Mouse (Mus musculus) kidney, adult 8-10 months (tissue): ENCODE results near the gene Pip5k1b.

ENCODE experiments used
- DNase-seq, 2 experiments: peaks; one replicate each; pipeline ENCODE4 v3.0.0; 2022

The Pip5k1b gene

DNA sequence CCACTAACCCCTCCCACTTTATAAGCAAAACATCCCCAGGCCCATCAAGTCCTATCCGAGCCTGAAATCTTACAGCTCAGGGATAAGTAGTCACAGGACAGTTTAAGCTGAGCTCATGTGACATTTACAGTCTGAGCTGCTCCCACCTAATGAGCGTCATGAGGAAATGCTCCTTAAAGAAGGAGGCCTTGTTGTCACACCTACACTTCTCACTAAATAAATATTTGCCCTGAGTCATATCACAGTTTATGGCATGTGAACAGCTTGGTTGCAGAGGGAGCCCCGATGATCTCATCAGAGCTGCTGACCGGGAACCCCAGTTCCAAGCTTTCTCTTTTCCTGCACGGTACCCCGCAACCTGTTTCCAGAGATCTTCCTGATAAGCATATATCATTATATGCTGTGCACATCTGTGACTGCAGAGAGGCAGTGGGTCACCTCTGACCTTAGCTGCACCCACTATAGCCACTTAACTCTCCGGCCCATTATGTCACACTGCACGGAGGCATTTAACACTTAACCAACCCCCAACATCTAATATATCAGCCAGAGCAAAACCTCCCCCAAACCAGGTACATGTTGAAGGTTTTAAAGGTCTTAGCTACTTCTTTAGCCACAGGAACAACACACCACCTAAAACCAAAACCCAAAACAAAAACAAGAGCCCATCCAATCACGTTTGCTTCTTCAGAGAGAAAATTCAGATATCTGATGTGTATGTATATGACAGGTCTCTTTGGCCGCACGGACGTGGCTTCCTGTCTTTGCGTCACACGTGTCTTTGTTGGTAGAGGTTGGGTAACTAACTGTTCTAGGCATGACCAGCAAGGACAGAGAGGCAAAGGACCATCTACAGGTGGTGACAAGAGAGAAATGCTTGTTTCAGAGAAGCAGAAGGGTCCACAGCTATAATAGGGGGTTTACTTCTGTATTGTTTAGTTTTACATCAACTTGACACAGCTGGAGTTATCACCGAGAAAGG lies 40.7 kb downstream of the Pip5k1b start:
- DNase-seq, result no peak

DNA sequence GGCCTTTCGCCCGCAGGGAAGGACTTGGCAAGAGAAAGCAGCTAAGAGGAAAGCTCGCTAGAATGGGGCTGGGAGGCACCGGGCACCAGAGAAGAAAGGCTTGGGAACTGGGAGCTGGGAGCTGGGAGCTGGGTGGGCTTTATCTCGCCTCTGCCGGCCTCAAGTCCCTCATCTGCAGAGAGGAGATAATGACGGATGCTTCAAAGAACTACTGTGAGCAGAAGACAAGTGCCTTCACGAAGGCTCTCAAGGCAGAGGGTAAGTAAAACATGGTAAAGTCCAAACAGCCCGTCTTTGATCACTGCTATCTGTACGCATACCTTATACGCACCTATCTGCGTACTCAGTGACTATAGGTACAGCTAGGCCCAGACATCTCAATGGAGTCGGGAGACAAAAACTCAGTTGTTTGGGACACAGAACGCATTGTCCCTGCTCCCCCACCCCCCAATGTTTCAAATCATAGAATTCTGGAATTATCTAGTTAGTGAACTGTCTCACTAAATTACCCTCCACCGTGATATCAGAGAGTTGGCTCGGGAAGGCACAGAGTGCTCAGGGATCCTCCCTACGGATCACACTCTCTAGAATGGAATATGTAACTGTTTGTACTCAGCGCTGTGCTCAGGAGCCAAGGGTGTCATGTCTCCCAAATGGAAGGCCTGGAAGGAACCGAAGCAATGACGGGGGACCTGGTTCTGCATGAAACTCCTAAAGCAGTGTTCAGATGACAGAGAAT lies 42.4 kb downstream of the Pip5k1b start:
- DNase-seq, result no peak

DNA sequence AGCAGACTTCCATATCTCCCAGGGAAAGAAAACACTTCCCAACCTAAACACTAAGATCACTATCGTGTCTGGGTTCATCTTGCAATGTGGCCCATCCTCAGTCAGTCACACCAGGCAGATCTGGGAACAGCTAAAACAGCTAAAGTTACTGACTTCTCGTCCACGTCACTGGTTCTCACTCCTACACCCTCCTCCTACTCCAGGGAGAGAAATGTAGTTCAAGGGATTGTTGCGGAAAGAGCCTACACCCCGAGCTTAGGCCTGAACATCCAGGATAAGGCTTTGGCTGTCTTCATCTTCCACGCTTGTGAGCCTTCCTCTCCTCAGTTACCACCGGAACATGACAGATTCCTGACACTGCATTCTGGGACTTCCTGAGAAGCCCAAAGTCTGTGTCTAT lies 43.7 kb downstream of the Pip5k1b start:
- no peak for DNase-seq

DNA sequence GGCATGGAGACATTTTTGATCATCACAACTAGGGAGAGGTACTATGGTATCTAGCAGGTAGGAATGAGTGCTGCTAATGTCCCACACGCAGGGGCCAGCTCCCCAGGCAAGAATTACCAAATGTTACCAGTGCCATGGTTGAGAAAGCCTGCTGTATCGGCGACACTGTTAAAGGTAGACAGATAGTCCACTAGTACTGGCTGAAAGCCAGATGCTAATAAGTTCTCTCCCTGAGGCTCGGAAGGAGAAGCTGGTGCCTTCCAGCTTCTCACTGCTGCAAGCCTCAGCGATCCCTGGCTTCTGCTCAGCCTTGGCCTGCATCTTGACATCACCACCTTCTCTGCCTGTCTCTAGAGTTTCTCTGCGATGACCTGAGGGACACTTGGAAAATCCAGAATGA lies 46.3 kb downstream of the Pip5k1b start:
- no peak for DNase-seq

DNA sequence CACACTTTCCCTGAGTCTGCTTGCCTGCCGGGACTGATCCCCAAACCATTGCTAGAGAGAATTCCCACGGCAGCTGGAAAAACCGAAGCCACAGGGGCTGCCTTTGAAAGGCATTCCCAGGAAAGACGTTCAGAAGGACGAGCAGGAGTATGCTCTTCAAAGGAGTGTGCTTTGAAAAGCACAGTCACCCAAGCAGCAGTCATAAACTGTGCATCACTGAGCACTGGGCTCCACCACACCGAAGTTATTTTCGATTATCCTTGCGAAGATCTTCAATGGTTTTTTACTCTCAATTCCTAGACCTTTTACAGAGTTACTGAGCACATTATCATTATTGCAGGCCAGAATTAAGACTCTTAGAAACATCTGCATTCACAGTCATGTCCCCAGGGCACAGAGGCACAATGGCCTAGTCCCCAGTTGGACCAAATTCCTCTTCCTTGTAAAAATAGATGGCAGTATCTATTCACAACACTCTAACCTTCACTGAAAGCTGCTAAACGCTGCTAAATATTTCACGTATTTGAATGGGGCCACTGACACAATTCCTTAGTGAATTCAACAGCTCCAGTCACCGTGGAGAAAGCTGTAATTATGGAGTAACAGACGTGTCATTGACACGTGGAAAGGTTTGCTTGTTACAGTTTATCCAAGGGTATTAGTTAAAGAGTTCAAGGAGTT lies 47.4 kb downstream of the Pip5k1b start:
- DNase-seq, result no peak

DNA sequence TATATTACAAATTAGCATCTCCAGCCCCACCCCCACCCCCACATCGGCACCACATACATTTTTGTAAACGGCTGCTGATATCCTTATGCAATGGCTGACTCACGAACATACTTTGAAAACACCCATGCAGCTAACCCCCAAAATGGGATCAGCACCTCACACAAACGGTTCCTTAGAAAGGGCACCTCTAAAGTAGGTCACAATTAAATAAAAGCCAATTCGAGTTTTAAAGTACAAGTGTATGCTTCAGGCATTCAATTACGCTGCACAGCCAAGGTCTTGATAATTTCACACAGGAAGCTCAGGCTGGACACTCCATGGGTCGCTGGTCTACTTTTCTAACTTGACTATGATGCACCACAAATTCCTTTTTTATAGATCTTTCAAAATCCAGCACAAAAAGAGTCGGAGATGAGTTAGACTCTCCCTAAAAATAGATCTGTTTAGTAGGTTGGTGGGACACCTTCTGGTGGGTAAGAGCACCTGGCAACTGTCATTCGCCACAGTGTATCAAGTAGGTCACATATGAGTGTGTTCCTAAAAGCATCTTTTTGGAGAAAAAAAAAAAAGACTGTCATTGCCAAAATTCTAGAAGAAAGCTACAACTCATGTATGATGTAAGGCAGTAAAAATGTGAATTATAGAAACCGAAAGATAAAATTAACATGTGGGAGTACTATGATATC lies 52.8 kb downstream of the Pip5k1b start:
- DNase-seq, result no peak

DNA sequence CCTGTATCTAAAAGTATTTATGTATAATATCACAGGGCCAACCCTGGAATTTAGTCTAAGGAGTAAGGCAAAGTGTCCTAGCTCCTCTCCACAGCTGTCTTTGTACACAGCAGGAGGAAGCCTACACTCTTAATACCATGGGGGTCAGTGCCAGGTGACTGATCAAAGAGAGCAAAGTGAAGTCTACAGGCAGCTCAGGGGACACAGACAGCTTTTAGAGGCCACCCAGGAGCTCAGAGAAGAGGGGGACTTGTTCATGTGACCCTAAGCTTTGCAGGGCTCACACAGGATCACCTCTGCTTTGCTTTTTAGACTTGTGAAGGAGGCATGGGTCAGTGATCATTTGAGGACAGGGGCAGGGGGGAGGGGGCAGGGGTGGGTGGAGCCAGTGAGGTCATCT lies 54.1 kb downstream of the Pip5k1b start:
- no peak for DNase-seq

DNA sequence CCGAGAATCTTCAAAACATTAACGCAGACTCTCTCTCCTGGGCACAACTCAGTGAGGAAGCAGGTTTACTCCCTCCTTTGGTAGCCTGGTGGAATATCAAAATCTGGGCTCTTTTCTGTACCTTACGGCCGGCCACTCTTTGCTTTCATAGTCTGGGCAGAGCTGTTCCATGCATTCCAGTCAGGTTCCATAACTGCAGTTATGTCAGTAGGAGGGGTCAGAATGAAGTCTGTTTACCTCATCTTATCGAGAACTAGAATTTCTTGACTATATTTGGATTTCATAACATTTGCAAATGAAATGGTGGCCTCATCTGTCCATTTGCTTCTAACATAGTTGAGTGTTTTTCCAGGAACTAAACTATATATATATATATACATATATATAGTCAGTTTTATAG lies 55.2 kb downstream of the Pip5k1b start:
- DNase-seq, result no peak

DNA sequence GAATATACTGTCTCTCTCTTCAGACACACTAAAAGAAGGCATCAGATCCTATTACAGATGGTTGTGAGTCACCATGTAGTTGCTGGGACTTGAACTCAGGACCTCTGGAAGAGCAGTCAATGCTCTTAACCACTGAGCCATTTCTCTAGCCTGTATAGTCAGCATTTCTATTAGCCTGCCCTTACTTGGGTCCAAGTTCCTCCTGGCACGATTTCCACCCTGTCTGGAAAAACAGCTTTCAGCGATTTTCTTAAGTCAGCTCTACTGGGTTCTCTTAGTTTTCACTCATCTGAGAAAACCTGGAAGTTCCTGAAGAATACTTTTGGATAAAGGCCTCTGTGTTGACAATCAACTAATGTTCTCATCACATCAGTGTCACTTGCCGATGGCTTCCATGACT lies 56.4 kb downstream of the Pip5k1b start:
- peak; percentile 50 to 61 for DNase-seq

DNA sequence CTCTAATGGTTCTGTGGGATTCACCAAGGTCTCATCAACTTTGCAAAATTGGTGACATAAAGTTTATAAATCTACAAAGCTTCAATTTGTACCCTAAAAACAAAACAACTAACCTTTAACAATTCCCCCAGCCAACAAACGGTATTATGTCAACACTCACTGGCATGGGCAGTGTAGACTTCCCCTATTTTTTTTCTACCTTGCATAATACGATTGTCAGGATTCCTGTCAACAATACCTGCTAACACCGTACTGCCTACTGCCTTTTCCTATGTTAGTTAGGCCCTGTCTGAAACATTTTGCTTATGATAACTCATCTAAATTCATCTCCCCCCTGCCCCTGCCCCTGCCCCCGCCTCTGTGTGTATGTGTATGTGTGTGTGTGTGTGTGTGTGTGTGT lies 61.8 kb downstream of the Pip5k1b start:
- DNase-seq, result no peak

DNA sequence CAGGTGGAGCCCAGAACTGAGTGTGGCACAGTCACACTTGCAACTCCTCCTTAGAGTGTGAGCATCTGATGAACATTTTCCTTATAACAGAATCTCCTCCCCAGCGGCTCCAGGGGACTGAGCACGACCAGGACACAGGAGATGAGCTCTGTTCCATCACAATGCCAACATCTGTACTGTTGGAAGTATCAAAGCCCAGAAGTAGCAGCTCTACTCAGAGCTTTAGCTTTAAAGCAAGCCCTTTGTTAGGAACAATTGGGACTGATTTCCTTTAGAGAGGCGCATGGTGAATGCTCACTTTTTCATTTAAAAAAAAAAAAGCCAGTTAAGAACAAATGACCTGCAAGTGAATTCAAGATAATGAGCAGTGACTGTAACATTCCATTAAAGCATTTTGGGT lies 63.8 kb downstream of the Pip5k1b start:
- no peak for DNase-seq

DNA sequence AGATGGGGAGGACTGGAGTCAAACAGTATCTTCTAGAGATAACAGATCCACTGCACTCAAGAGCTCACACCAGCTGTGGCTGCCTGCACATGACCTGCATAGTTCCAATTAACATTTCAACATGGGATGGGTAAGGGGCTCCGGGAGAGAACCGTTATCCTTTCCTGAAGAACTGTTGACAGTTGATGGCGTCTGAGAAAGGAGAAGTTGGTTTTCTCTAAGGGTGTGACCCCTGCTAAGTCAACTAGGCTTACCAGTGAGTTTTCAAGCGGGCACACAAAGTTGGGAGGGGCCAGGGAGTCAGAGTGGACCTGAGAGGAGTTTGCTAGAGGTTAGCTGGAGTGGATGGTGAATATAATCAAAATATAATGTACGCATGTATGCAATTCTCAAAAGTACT lies 65.4 kb downstream of the Pip5k1b start:
- no peak for DNase-seq

DNA sequence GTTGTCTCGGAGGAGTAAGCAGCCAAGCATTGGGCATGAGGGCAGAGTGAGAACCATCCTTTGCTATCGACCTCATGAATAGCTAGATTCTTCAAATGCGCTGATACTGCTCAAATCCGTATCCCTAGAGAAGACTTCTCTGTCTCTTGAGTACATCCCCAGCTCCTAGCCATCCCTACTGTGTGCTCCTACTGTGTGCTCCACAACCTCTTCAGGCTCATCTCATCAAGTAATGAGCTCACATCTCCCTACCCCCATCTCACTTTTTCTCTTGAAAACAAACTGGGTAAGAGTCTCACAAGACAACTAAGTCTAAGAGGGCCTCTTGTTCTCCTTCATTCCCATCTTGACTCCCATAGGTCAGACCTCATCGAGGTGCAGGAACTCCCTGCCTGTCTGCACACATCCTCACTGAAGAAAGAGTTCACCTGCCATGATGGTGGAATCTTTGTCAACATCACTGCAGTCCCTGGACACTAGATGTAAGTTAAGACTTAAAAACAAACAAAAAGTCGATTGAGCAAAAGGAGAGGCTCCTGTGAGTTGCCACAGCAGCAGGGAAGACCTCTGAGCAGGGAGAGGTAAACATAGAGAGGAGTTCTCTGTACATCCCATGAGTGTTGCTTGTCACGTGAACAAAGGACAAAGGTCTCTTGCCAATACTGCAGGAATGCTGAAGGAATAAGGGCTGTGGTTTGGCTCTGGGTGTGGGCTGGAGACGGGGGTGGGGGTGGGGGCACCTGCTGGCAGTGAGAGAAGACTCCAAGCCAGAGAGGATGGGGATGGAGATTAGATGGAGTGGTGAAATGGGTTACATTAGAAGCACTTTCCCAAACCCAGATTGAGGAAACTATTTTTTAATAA lies 69.0 kb downstream of the Pip5k1b start:
- no peak for DNase-seq

DNA sequence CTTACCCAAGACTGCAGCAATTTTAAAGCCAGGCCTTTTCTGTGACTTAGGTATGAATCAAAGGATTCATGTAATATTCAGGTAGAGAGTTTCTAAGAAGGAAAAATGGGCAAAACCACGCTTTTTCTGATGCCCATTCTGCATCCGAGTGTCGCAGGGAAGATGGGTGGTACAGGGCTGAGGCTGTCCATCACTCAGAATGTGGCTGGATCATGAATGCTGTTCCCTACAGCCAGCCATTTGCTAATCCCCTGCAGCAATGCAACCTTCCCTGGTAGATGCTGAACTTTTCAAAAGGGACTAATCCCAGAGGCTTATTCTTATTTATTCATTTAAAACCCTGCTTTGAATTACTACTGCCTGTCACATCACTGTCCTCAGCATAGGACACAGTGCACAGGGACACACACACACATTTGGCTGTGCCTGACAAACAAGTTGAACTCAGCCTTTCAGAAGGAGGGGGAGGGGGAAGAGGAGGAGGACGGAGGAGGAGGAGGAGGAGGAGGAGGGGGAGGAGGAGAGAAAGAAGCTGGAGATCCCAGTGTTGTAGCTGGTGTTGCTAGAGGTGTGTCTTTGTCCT lies 71.0 kb downstream of the Pip5k1b start:
- no peak for DNase-seq

DNA sequence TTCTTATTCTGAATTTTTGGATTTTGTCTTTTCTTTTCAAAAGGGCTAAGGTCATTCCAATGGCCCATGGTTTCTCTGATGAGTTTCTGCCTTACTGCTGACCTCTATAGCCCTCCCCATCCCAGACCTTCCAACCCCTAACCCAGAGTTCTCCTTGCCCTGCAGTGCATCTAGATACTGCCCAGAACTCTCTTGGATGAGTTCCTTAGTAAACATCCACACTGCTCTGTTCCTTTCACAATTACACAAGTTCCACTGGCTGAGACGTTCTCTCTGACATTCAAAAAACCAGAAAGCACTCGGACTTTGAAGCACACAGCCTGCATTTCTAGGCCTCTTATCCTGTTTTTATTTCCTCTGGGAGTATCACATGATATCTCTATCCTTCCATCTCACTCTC lies 74.8 kb downstream of the Pip5k1b start:
- DNase-seq, result no peak

DNA sequence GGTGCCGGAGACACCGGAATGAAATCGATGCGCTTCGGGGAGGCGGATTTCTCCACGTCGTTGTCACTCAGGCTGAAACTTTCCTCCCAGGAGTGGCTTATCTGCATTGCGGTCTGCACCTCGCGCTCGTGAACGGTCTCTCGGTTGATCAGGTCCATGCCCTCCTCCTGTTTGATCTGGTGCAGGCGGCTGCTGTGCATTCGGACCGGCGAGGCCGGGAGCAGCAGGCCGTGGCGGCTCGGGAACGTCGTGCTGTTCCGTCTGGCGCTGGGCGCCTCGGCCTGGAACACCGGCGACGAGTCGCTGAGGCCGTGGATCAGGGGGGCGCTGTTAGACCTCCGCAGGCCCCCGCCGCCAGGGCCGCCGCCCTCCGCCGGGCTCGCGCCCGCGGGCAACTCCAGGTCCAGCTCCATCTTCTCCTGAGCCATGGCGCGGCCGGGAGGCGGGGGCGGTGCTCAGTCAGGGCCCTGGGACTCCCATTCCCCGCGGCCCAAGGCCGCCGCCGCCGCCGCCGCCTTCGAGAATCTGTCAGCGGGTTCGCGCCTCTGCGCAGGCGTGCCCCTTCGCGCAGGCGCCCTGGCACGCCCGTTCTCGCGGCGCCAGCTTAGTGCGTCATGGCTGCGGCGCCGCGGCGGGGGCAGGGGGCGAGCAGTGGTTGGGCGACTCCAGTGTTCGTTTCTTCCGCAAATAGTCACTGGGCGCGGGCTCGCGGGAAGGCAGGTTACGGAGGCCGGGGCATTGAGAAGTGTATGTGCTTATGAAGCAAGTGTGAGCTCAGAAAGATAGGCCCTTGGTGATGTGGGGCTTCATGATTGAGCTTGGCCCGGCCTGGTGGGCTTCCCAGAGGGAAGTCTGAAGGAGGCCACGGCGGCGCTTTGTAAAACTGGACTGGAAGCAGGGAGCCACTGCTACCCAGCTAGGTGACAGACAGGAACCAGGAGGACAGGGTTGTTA lies 78.5 kb downstream of the Pip5k1b start, which contains the start of gene Fam122a:
Gene Fam122a, minus strand, starts transcription at position 428 of the 954 bp plus-strand sequence.
- peak; percentile 83 to 84 for DNase-seq

DNA sequence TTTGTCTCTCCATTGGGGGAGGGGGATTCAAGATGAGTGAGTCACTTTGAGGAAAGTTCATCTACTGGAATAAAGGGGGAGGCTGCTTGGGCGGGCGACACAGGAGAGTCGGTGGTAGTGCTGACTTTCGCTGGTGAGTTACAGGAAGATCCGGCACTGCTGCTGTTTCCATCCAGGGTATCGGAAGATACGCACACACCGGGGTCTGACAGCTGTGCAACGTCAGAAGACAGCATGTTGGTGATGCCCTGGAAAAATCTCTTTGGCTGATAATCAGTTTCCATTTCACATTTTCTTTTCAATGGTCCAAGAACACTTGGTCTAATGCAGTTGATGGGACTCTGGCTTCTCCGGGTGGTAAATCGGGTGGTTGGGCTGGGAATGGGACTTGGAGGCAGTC lies 79.2 kb downstream of the Pip5k1b start:
- peak in 1 of 2 experiments; percentile 4 for DNase-seq

DNA sequence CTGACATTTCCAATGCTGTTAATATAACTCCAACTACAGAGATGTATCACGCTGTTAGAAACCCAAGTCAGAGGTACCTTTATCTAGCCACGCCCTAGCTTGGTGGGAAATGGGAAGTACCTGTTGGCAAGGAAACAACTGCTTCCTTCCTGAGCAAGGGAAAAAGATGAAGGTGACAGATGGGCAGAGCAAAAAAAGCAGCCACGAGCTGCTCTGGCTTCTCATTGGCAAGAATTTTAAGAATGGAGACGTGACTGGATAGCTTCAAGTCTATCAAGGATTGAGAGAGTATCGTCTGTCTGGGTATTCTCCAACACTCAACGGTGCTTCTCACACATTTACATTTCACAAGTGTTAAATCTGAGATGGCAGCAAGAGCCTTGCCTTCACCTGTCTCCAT lies 80.4 kb downstream of the Pip5k1b start:
- DNase-seq, result no peak

DNA sequence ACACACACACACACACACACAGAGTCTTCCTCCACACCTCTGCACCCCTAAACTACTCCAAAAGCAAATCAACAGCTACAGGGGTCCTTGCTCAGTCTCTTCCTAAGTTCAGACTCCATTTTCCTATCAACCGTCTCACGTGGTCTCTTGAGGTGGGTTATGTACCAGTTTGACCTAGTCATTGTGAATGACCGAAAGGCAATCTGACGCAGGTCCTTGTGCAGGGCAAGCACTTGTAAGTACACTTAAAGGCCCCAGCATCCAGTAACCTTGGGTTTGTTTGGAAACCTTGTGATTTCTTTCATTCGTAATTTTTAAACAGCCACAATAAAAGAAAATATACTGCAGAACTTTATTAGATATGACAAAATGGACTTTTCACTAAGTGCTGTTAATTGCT lies 83.2 kb downstream of the Pip5k1b start:
- DNase-seq, result no peak

DNA sequence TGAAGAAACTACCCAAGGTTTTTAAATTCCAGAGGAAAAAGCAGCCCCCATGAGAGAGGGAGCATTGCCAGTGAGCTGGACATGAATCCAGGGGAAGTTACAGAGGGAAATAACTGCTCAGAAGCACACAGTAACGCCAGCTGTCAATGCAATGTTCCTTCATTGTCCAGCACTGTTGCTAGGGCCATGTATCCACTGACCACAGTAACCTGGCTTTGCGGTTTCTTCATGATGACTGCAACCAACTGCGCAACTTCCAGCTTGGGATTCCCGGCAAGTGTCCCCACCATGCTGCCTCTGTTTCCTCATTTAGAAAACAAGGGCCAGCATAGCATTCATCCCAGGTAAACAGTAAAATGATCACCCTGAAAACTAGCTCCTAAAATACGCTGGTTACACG lies 84.1 kb downstream of the Pip5k1b start:
- no peak for DNase-seq
